Mouse (Mus musculus) left cerebral cortex, adult 11 months (tissue): Measurements from ENCODE around the gene Nusap1.
"Not testable (repeated sequence)": the region's sequence is repeated elsewhere in the genome, so short reads cannot be mapped to it uniquely, and the experiment has no call there.

Experiments
- DNase-seq: peaks from one replicate; pipeline ENCODE4 v3.0.0; 2022; ENCODE audit warnings: low spot score

The Nusap1 gene

GRCm38 (mm10) chr2:119618199-119618982, at the start of gene Nusap1, which contains the start of gene Oip5:
Gene Nusap1, plus strand, starts transcription at chr2:119618298.
Gene Oip5, minus strand, starts transcription at chr2:119618469.
- DNase-seq = peak; percentile 93

GRCm38 (mm10) chr2:119572471-119572870, 45.6 kb upstream of the Nusap1 start:
- DNase-seq = no peak

- DNase-seq = no peak
Observed at GRCm38 (mm10) chr2:119581571-119581970, 36.5 kb upstream of the Nusap1 start.

- DNase-seq = no peak
Observed at GRCm38 (mm10) chr2:119583439-119583838, 34.7 kb upstream of the Nusap1 start.

- DNase-seq = no peak
Observed at GRCm38 (mm10) chr2:119584282-119584681, 33.8 kb upstream of the Nusap1 start.

GRCm38 (mm10) chr2:119587383-119587782, 30.7 kb upstream of the Nusap1 start:
- no peak for DNase-seq

GRCm38 (mm10) chr2:119591247-119591646, 26.9 kb upstream of the Nusap1 start:
- no peak for DNase-seq

GRCm38 (mm10) chr2:119593765-119594112, 24.4 kb upstream of the Nusap1 start:
- no peak for DNase-seq

- DNase-seq = peak; percentile 94
Observed at GRCm38 (mm10) chr2:119594113-119594981, 23.8 kb upstream of the Nusap1 start.

- DNase-seq = no peak
Observed at GRCm38 (mm10) chr2:119595308-119595707, 22.8 kb upstream of the Nusap1 start.

- DNase-seq = no peak
Observed at GRCm38 (mm10) chr2:119596781-119597330, 21.2 kb upstream of the Nusap1 start.

- no peak for DNase-seq
Observed at GRCm38 (mm10) chr2:119601027-119601426, 17.1 kb upstream of the Nusap1 start.

GRCm38 (mm10) chr2:119601575-119601974, 16.5 kb upstream of the Nusap1 start:
- not testable (repeated sequence) for DNase-seq

- DNase-seq = no peak
Observed at GRCm38 (mm10) chr2:119602488-119602887, 15.6 kb upstream of the Nusap1 start.

GRCm38 (mm10) chr2:119603909-119604308, 14.2 kb upstream of the Nusap1 start:
- DNase-seq = no peak

GRCm38 (mm10) chr2:119605361-119605973, 12.6 kb upstream of the Nusap1 start:
- DNase-seq = no peak

- DNase-seq = no peak
Observed at GRCm38 (mm10) chr2:119607023-119607422, 11.1 kb upstream of the Nusap1 start.

- DNase-seq = no peak
Observed at GRCm38 (mm10) chr2:119617841-119618198, 278 bp upstream of the Nusap1 start.

- DNase-seq = not testable (repeated sequence)
Observed at GRCm38 (mm10) chr2:119619002-119619401, 904 bp downstream of the Nusap1 start.

GRCm38 (mm10) chr2:119621302-119621701, 3.2 kb downstream of the Nusap1 start:
- no peak for DNase-seq

GRCm38 (mm10) chr2:119636781-119637180, 18.7 kb downstream of the Nusap1 start:
- DNase-seq = no peak

- no peak for DNase-seq
Observed at GRCm38 (mm10) chr2:119641214-119641912, 23.3 kb downstream of the Nusap1 start.
